Mouse (Mus musculus) brain, embryonic 14.5 days (tissue): ENCODE measurements around the gene Cntn3.
"Not testable (repeated sequence)": the region's sequence is repeated elsewhere in the genome, so short reads cannot be mapped to it uniquely, and the experiment has no call there.

Experiments
- CTCF ChIP-seq: fragments of 200-500 bp; IDR thresholded peaks from 2 replicates; pipeline ENCODE4 v1.5.1; 2012; ENCODE audit warnings: inconsistent platforms, mild to moderate bottlenecking, moderate library complexity, borderline replicate concordance; ENCODE audit not compliant: insufficient read depth, insufficient read length; ENCODE audit errors: extremely low read depth
- POLR2A ChIP-seq: fragments of 200-500 bp; IDR thresholded peaks from 2 replicates; pipeline ENCODE4 v1.6.1; 2012; ENCODE audit warnings: mild to moderate bottlenecking, inconsistent platforms, borderline replicate concordance; ENCODE audit not compliant: poor library complexity, insufficient read depth, insufficient read length, severe bottlenecking; ENCODE audit errors: extremely low read depth

GRCm38 (mm10) chr6:102573001-102573400 is at the start of gene Cntn3:
- TF ChIP-seq POLR2A, CTCF: not testable (repeated sequence)
